Comparison of ENCODE assay signal across 14 mouse cellular contexts in the genomic region with DNA sequence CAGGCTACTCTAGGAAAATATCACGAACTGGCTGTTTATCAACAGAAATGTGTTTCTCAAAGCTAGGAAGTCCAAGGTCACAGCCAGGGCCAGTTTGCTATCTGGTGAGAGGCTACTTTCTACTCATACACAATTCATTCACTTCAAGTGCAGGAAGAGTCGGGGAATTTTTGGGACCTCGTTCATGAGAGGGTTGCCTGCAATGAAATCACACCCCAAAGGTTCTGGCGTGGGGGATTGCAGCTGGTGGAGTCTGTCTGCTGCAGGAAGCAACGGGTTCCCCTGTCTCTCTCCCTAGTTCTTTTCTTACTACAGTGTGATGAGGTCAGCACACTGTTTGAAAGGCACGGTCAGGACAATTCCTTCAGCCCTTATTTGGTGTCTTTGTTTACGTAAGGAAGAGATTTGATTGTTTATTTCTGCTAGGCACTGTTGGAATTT. TPM values are rescaled to one million over a fixed set of nuclear protein-coding genes. Genes with fewer than 3 reads are reported as not detected.
DNase-seq lines count a peak whose midpoint lies in the region; ATAC-seq and TF ChIP-seq lines count a peak whose summit lies in the region.
"Had no signal": no experiment of that assay in that cellular context is flagged by ENCODE, and none has a peak within 500 bp of the region (broad histone marks: within the 10 kb centered on the region; RNA-seq: fewer than 3 reads in every experiment).

No protein-coding gene starts in this region.

- WGBS in heart, embryonic 11.5 days (ENCODE audit: insufficient replicate concordance) = 25% methylated on average over 7 of the region's 7 CpGs
- WGBS in heart, embryonic 16.5 days = 18% methylated on average over 7 of the region's 7 CpGs
- 19% methylated on average over 7 of the region's 7 CpGs for whole genome bisulfite sequencing in lung, embryonic 16.5 days

- H3K9me3 ChIP-seq in heart, embryonic 11.5 days (replicated peaks; ENCODE audit: control insufficient read depth, low read length) = no peaks in the 10 kb centered on the region
- H3K9me3 ChIP-seq in heart, embryonic 16.5 days (replicated peaks; ENCODE audit: control insufficient read depth, low read length) = no peaks in the 10 kb centered on the region
- H3K9me3 ChIP-seq in lung, embryonic 16.5 days (ENCODE audit: control insufficient read depth, low read length) = no peaks in the 10 kb centered on the region
- H3K9me3 ChIP-seq: hindbrain, embryonic 13.5 days; midbrain, embryonic 12.5 days had no signal

- H3K36me3 ChIP-seq in heart, embryonic 11.5 days (ENCODE audit: control insufficient read depth, insufficient read depth, low read length) = no peaks in the 10 kb centered on the region
- no peaks in the 10 kb centered on the region for H3K36me3 ChIP-seq in heart, embryonic 16.5 days (ENCODE audit: control insufficient read depth, insufficient read depth)
- no peaks in the 10 kb centered on the region for H3K36me3 ChIP-seq in lung, embryonic 16.5 days (ENCODE audit: control insufficient read depth, insufficient read depth, low read length)
- H3K36me3 ChIP-seq: hindbrain, embryonic 13.5 days; midbrain, embryonic 12.5 days had no signal

- peak overlapping the region; percentile 62; the same call in 1 of the 2 replicates for H3K27ac ChIP-seq in heart, embryonic 11.5 days (ENCODE audit: low read depth, low read length)
- H3K27ac ChIP-seq in heart, embryonic 16.5 days (ENCODE audit: low read length) = peak overlapping the region; percentile 57
- H3K27ac ChIP-seq in lung, embryonic 16.5 days (ENCODE audit: low read length) = peak overlapping the region; percentile 81
- H3K27ac ChIP-seq in layer of hippocampus, adult 2 months = no peak overlapping the region
- H3K27ac ChIP-seq: hindbrain, embryonic 13.5 days; midbrain, embryonic 12.5 days had no signal

- no peak for DNase-seq in heart, postnatal 25 days (ENCODE audit: low spot score)
- DNase-seq in adrenal gland, adult 8-10 months = peak; percentile 59
- no peak for DNase-seq in cerebellum, postnatal 25 days
- DNase-seq in retina, embryonic 14.5 days (ENCODE audit: low spot score) = no peak
- no peak for DNase-seq in layer of hippocampus, adult 2 months (ENCODE audit: low spot score in 2 of 2)
- DNase-seq: cerebellum, postnatal 36 days; thymus, postnatal 14 days had no signal

- H3K4me2 ChIP-seq in heart, embryonic 11.5 days = no peak overlapping the region
- no peak overlapping the region for H3K4me2 ChIP-seq in heart, embryonic 16.5 days (ENCODE audit: low read depth, low read length)
- no peak overlapping the region for H3K4me2 ChIP-seq in lung, embryonic 16.5 days (ENCODE audit: low read depth, low read length)
- H3K4me2 ChIP-seq: hindbrain, embryonic 13.5 days; midbrain, embryonic 12.5 days had no signal

- H3K9ac ChIP-seq in heart, embryonic 11.5 days (ENCODE audit: low read depth, low read length) = no peak overlapping the region
- H3K9ac ChIP-seq in heart, embryonic 16.5 days (ENCODE audit: low read length) = peak overlapping the region; percentile 4; the same call in 1 of the 2 replicates
- H3K9ac ChIP-seq in lung, embryonic 16.5 days (ENCODE audit: low read length) = no peak overlapping the region
- H3K9ac ChIP-seq: hindbrain, embryonic 13.5 days; midbrain, embryonic 12.5 days had no signal

- intact Hi-C loops in heart, postnatal 25 days (cut with DNase I) = no loop called here

- ATAC-seq in heart, embryonic 11.5 days (replicated peaks; ENCODE audit: insufficient number of reproducible peaks, low FRiP score, low TSS enrichment) = no peak
- no peak for ATAC-seq in heart, embryonic 16.5 days (replicated peaks; ENCODE audit: extremely low read depth, insufficient read depth, low FRiP score)
- ATAC-seq in lung, embryonic 16.5 days (ENCODE audit: low read depth) = peak; percentile 75
- ATAC-seq: forebrain, embryonic 14.5 days had no signal

- no peak for TF ChIP-seq CTCF in layer of hippocampus, adult 2 months (conservative IDR thresholded peaks at IDR 0.05)

- H3K4me1 ChIP-seq in heart, embryonic 11.5 days (ENCODE audit: control insufficient read depth, insufficient read depth, low read length) = peaks cover 14% of the 10 kb centered on the region
- H3K4me1 ChIP-seq in heart, embryonic 16.5 days (ENCODE audit: control insufficient read depth, insufficient read depth, low read length) = peaks cover 35% of the 10 kb centered on the region
- peaks cover 30% of the 10 kb centered on the region for H3K4me1 ChIP-seq in lung, embryonic 16.5 days (replicated peaks; ENCODE audit: control insufficient read depth, insufficient read depth, low read length)

- H3K27me3 ChIP-seq in heart, embryonic 11.5 days (ENCODE audit: control insufficient read depth, insufficient read depth, low read length) = no peaks in the 10 kb centered on the region
- H3K27me3 ChIP-seq in heart, embryonic 16.5 days (ENCODE audit: control insufficient read depth, insufficient read depth, low read length) = no peaks in the 10 kb centered on the region
- H3K27me3 ChIP-seq in lung, embryonic 16.5 days (ENCODE audit: control insufficient read depth, insufficient read depth, low read depth, low read length) = no peaks in the 10 kb centered on the region
- H3K27me3 ChIP-seq: CH12.LX; hindbrain, embryonic 13.5 days; midbrain, embryonic 12.5 days had no signal

- H3K4me3 ChIP-seq in heart, embryonic 11.5 days (ENCODE audit: low read depth, low read length) = no peak overlapping the region
- H3K4me3 ChIP-seq in heart, embryonic 16.5 days (ENCODE audit: low read length) = no peak overlapping the region
- no peak overlapping the region for H3K4me3 ChIP-seq in lung, embryonic 16.5 days (ENCODE audit: low read length)
- H3K4me3 ChIP-seq in layer of hippocampus, adult 2 months = no peak overlapping the region
- H3K4me3 ChIP-seq: hindbrain, embryonic 13.5 days; midbrain, embryonic 12.5 days had no signal

RNA-seq across cellular contexts. Expression of gene Alg14, which starts 48.8 kb away (rescaled TPM):
- 38.2 and 42.2 TPM in 2 replicates for polyA plus RNA-seq in heart, embryonic 11.5 days (2014; fragmentation: Nextera tagmentation; extraction: Ambion mirVana)
- 10 to 100 TPM in 1 of 2 experiments, 1 to 10 TPM in 1; 9.9 to 15.9 TPM for total RNA-seq in heart, postnatal 25 days (2021)
- 10 to 100 TPM; 29.3 to 43.6 (median 33.2) TPM for total RNA-seq in adrenal gland, adult 8-10 months (2022)
- 37.9 and 39.8 TPM in 2 replicates for polyA plus RNA-seq in heart, embryonic 16.5 days (2015; fragmentation: Nextera tagmentation; extraction: Ambion mirVana)
- 46.6 and 48.1 TPM in 2 replicates for polyA plus RNA-seq in lung, embryonic 16.5 days (2015; fragmentation: Nextera tagmentation; extraction: Ambion mirVana)
- total RNA-seq in layer of hippocampus, adult 2 months (2021) = 10 to 100 TPM in 1 of 2 experiments, 1 to 10 TPM in 1; 9.8 to 13.6 TPM

RNA-seq across cellular contexts. Expression of gene Tmem56, which starts 57.4 kb away (rescaled TPM):
- polyA plus RNA-seq in heart, embryonic 11.5 days (2014; fragmentation: Nextera tagmentation; extraction: Ambion mirVana) = 1.8 and 2.5 TPM in 2 replicates
- 1 to 10 TPM in 1 of 2 experiments, under 1 TPM in 1; 0.57 to 1.4 TPM for total RNA-seq in heart, postnatal 25 days (2021)
- 10 to 100 TPM; 43.3 to 76.1 (median 62.1) TPM for total RNA-seq in adrenal gland, adult 8-10 months (2022)
- 0.45 and 0.66 TPM in 2 replicates for polyA plus RNA-seq in heart, embryonic 16.5 days (2015; fragmentation: Nextera tagmentation; extraction: Ambion mirVana)
- 0.48 and 0.67 TPM in 2 replicates for polyA plus RNA-seq in lung, embryonic 16.5 days (2015; fragmentation: Nextera tagmentation; extraction: Ambion mirVana)
- 10 to 100 TPM; 30.6 to 31.1 TPM for total RNA-seq in layer of hippocampus, adult 2 months (2021)
- total RNA-seq: CH12.LX had no signal

Comparison
In these comparisons a context has a peak if more than half of its experiments do, and no peak if none do; other contexts are left out.
1. RNA of gene Tmem56, which starts 57.4 kb away (total RNA-seq): 43.3 to 76.1 TPM in adrenal gland, adult 8-10 months and 30.6 to 31.1 TPM in layer of hippocampus, adult 2 months; 0.57 to 1.4 TPM in heart, postnatal 25 days; every median in the first group is over 10 times any median in the second.